ENCODE assay signal across 15 mouse cellular contexts in the genomic region with DNA sequence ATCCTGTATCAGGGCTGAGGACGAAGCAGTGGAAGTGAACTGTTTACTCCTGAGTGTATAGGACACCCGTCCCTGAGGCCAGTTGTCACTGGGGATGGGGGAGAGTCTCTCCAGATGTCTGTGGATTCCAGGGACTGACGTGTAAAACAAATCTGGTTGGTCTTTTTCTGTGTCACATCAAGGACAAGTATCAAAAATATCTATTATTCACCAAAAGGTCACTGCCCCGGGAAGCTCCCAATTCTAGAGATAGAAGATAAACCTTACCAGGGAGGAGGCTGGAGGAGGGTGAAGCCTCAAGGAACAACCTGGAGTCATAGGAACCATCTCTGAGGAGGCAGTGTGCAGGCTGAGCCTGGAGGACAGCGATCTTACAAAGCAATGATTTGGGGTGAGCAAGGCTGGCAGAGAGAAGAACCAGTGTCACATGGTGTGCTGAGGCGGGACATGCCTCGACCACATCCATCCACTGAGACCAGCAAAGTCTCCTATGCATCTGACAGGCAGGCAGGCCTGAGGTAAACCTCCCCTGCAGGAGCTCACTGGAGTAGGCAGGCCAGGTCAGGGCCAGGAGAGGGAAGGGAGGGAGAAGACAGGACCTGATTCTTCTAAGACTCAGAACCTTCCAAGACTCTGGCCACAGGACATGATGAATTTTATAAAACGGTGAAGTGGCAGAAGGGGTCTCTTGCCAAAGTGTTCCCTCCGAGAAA. TPM values are rescaled to one million over a fixed set of nuclear protein-coding genes. Genes with fewer than 3 reads are reported as not detected.
DNase-seq lines count a peak whose midpoint lies in the region; ATAC-seq and TF ChIP-seq lines count a peak whose summit lies in the region.
"Had no signal": no experiment of that assay in that cellular context is flagged by ENCODE, and none has a peak within 500 bp of the region (broad histone marks: within the 10 kb centered on the region; RNA-seq: fewer than 3 reads in every experiment).

No protein-coding gene starts in this region.

- H3K4me3 ChIP-seq in intestine, embryonic 14.5 days (ENCODE audit: low read depth, low read length) = no peak overlapping the region
- H3K4me3 ChIP-seq in intestine, postnatal 0 days (ENCODE audit: low read depth, low read length) = no peak overlapping the region
- H3K4me3 ChIP-seq in forebrain, embryonic 16.5 days (replicated peaks; ENCODE audit: low read length) = no peak overlapping the region
- no peak overlapping the region for H3K4me3 ChIP-seq in hindbrain, embryonic 12.5 days
- no peak overlapping the region for H3K4me3 ChIP-seq in midbrain, embryonic 13.5 days (replicated peaks)
- H3K4me3 ChIP-seq: heart, adult 2 months; limb, embryonic 15.5 days had no signal

- no peaks in the 10 kb centered on the region for H3K36me3 ChIP-seq in intestine, embryonic 14.5 days (ENCODE audit: control insufficient read depth, insufficient read depth, low read length)
- no peaks in the 10 kb centered on the region for H3K36me3 ChIP-seq in intestine, postnatal 0 days (ENCODE audit: control insufficient read depth, insufficient read depth)
- H3K36me3 ChIP-seq in forebrain, embryonic 16.5 days (ENCODE audit: control insufficient read depth, insufficient read depth) = no peaks in the 10 kb centered on the region
- no peaks in the 10 kb centered on the region for H3K36me3 ChIP-seq in hindbrain, embryonic 12.5 days
- no peaks in the 10 kb centered on the region for H3K36me3 ChIP-seq in midbrain, embryonic 13.5 days
- H3K36me3 ChIP-seq: limb, embryonic 15.5 days had no signal

- H3K9ac ChIP-seq in intestine, embryonic 14.5 days (ENCODE audit: low read length) = no peak overlapping the region
- H3K9ac ChIP-seq in intestine, postnatal 0 days (ENCODE audit: low read depth, low read length) = no peak overlapping the region; the same call in 1 of the 2 replicates
- no peak overlapping the region for H3K9ac ChIP-seq in forebrain, embryonic 16.5 days (replicated peaks; ENCODE audit: low read depth, low read length)
- no peak overlapping the region for H3K9ac ChIP-seq in hindbrain, embryonic 12.5 days
- H3K9ac ChIP-seq in midbrain, embryonic 13.5 days (replicated peaks) = peak overlapping the region; percentile 41
- H3K9ac ChIP-seq: limb, embryonic 15.5 days had no signal

- no peak for TF ChIP-seq CTCF in intestine, postnatal 0 days (IDR thresholded peaks at IDR 0.05; ENCODE audit: low read depth)

- H3K27me3 ChIP-seq in intestine, embryonic 14.5 days (replicated peaks; ENCODE audit: control insufficient read depth, insufficient read depth, low read length) = no peaks in the 10 kb centered on the region
- no peaks in the 10 kb centered on the region for H3K27me3 ChIP-seq in intestine, postnatal 0 days (replicated peaks; ENCODE audit: control insufficient read depth, insufficient read depth, low read length)
- no peaks in the 10 kb centered on the region for H3K27me3 ChIP-seq in forebrain, embryonic 16.5 days (replicated peaks; ENCODE audit: control insufficient read depth, insufficient read depth, low read length)
- H3K27me3 ChIP-seq in hindbrain, embryonic 12.5 days = no peaks in the 10 kb centered on the region
- H3K27me3 ChIP-seq in midbrain, embryonic 13.5 days = no peaks in the 10 kb centered on the region
- H3K27me3 ChIP-seq: limb, embryonic 15.5 days had no signal

- no peaks in the 10 kb centered on the region for H3K9me3 ChIP-seq in intestine, embryonic 14.5 days (ENCODE audit: control insufficient read depth, low read length)
- no peaks in the 10 kb centered on the region for H3K9me3 ChIP-seq in intestine, postnatal 0 days (ENCODE audit: control insufficient read depth)
- H3K9me3 ChIP-seq in forebrain, embryonic 16.5 days (ENCODE audit: control insufficient read depth, low read length) = no peaks in the 10 kb centered on the region
- no peaks in the 10 kb centered on the region for H3K9me3 ChIP-seq in hindbrain, embryonic 12.5 days (replicated peaks)
- H3K9me3 ChIP-seq in midbrain, embryonic 13.5 days = no peaks in the 10 kb centered on the region
- H3K9me3 ChIP-seq: limb, embryonic 15.5 days had no signal

- 43% methylated on average over 9 of the region's 9 CpGs for WGBS in intestine, embryonic 14.5 days
- 58% methylated on average over 9 of the region's 9 CpGs for WGBS in intestine, postnatal 0 days
- 66% methylated on average over 9 of the region's 9 CpGs for WGBS in forebrain, embryonic 16.5 days
- 61% methylated on average over 9 of the region's 9 CpGs for whole genome bisulfite sequencing in hindbrain, embryonic 12.5 days
- WGBS in midbrain, embryonic 13.5 days = 64% methylated on average over 9 of the region's 9 CpGs

- DNase-seq in intestine, embryonic 14.5 days (ENCODE audit: low spot score) = no peak
- DNase-seq in cerebellum, postnatal 14 days = no peak
- no peak for DNase-seq in kidney, postnatal 10 days
- DNase-seq: cerebellum, adult 11 months; heart, adult 2 months; heart, postnatal 36 days; kidney, postnatal 14 days; layer of hippocampus, postnatal 36 days; thymus, adult 18-20 months had no signal

- peaks cover 21% of the 10 kb centered on the region for H3K4me1 ChIP-seq in intestine, embryonic 14.5 days (replicated peaks; ENCODE audit: control insufficient read depth, insufficient read depth, low read length)
- H3K4me1 ChIP-seq in intestine, postnatal 0 days (replicated peaks; ENCODE audit: control insufficient read depth, insufficient read depth, low read length) = no peaks in the 10 kb centered on the region; the same call in 1 of the 2 replicates
- peaks cover 10% of the 10 kb centered on the region for H3K4me1 ChIP-seq in forebrain, embryonic 16.5 days (replicated peaks; ENCODE audit: control insufficient read depth, insufficient read depth, low read length)
- peaks cover 26% of the 10 kb centered on the region for H3K4me1 ChIP-seq in hindbrain, embryonic 12.5 days
- H3K4me1 ChIP-seq in midbrain, embryonic 13.5 days (replicated peaks) = peaks cover 21% of the 10 kb centered on the region

- H3K4me2 ChIP-seq in intestine, embryonic 14.5 days (ENCODE audit: low read length) = no peak overlapping the region
- no peak overlapping the region for H3K4me2 ChIP-seq in intestine, postnatal 0 days (replicated peaks; ENCODE audit: low read depth)
- no peak overlapping the region for H3K4me2 ChIP-seq in forebrain, embryonic 16.5 days (ENCODE audit: low read length)
- H3K4me2 ChIP-seq in hindbrain, embryonic 12.5 days (replicated peaks) = no peak overlapping the region
- no peak overlapping the region for H3K4me2 ChIP-seq in midbrain, embryonic 13.5 days (replicated peaks)
- H3K4me2 ChIP-seq: limb, embryonic 15.5 days had no signal

- peak overlapping the region; percentile 5; the same call in 1 of the 2 replicates for H3K27ac ChIP-seq in intestine, embryonic 14.5 days (ENCODE audit: low read depth)
- no peak overlapping the region for H3K27ac ChIP-seq in intestine, postnatal 0 days (ENCODE audit: low read depth, low read length)
- H3K27ac ChIP-seq in forebrain, embryonic 16.5 days (ENCODE audit: low read length) = 0 out of 2 replicates have a peak overlapping the region, but pooled peaks have one; percentile 10
- H3K27ac ChIP-seq in hindbrain, embryonic 12.5 days = no peak overlapping the region
- H3K27ac ChIP-seq in midbrain, embryonic 13.5 days = peak overlapping the region; percentile 66
- H3K27ac ChIP-seq: heart, adult 2 months had no signal

- ATAC-seq in intestine, embryonic 14.5 days (replicated peaks; ENCODE audit: low FRiP score, low TSS enrichment, low read depth) = 0 out of 2 replicates have a peak, but pooled peaks have one; percentile 11
- ATAC-seq in intestine, postnatal 0 days = no peak
- no peak for ATAC-seq in forebrain, embryonic 16.5 days
- peak; percentile 59; the same call in 1 of the 2 replicates for ATAC-seq in hindbrain, embryonic 12.5 days (ENCODE audit: low FRiP score)
- ATAC-seq in midbrain, embryonic 13.5 days = peak; percentile 61

RNA-seq across cellular contexts. Expression of gene Poc1a, which starts 11.6 kb away (rescaled TPM):
- polyA plus RNA-seq in intestine, embryonic 14.5 days (2014; fragmentation: Nextera tagmentation; extraction: Ambion mirVana) = 29.1 and 29.6 TPM in 2 replicates
- 11.5 and 12.3 TPM in 2 replicates for polyA plus RNA-seq in intestine, postnatal 0 days (2015; fragmentation: Nextera tagmentation; extraction: Ambion mirVana)
- 10.5 and 11.6 TPM in 2 replicates for polyA plus RNA-seq in forebrain, embryonic 16.5 days (2015; fragmentation: Nextera tagmentation; extraction: Ambion mirVana)
- polyA plus RNA-seq in hindbrain, embryonic 12.5 days (2016; fragmentation: Nextera tagmentation; extraction: Ambion mirVana) = 15.4 and 16.4 TPM in 2 replicates
- 10.6 and 13.5 TPM in 2 replicates for polyA plus RNA-seq in midbrain, embryonic 13.5 days (2015; fragmentation: Nextera tagmentation; extraction: Ambion mirVana)

RNA-seq across cellular contexts. Expression of gene Alas1, which starts 20.8 kb away (rescaled TPM):
- 102 and 109 TPM in 2 replicates for polyA plus RNA-seq in intestine, embryonic 14.5 days (2014; fragmentation: Nextera tagmentation; extraction: Ambion mirVana)
- polyA plus RNA-seq in intestine, postnatal 0 days (2015; fragmentation: Nextera tagmentation; extraction: Ambion mirVana) = 81.2 and 82.9 TPM in 2 replicates
- polyA plus RNA-seq in forebrain, embryonic 16.5 days (2015; fragmentation: Nextera tagmentation; extraction: Ambion mirVana) = 101 and 109 TPM in 2 replicates
- polyA plus RNA-seq in hindbrain, embryonic 12.5 days (2016; fragmentation: Nextera tagmentation; extraction: Ambion mirVana) = 79.2 and 92.1 TPM in 2 replicates
- 91.5 and 93.6 TPM in 2 replicates for polyA plus RNA-seq in midbrain, embryonic 13.5 days (2015; fragmentation: Nextera tagmentation; extraction: Ambion mirVana)

RNA-seq across cellular contexts. Expression of gene Tlr9, which starts 46.8 kb away (rescaled TPM):
- polyA plus RNA-seq in intestine, embryonic 14.5 days (2014; fragmentation: Nextera tagmentation; extraction: Ambion mirVana) = 0.08 TPM in 1 of 2 replicates, not detected in the other
- polyA plus RNA-seq in intestine, postnatal 0 days (2015; fragmentation: Nextera tagmentation; extraction: Ambion mirVana) = 0.08 and 0.09 TPM in 2 replicates
- not detected in 2 replicates for polyA plus RNA-seq in forebrain, embryonic 16.5 days (2015; fragmentation: Nextera tagmentation; extraction: Ambion mirVana)
- 0.05 and 0.07 TPM in 2 replicates for polyA plus RNA-seq in hindbrain, embryonic 12.5 days (2016; fragmentation: Nextera tagmentation; extraction: Ambion mirVana)
- polyA plus RNA-seq in midbrain, embryonic 13.5 days (2015; fragmentation: Nextera tagmentation; extraction: Ambion mirVana) = not detected in 2 replicates
- polyA plus RNA-seq: lung, embryonic 16.5 days had no signal

Comparison
In these comparisons a context has a peak if more than half of its experiments do, and no peak if none do; other contexts are left out.
1. ATAC-seq: peak in intestine, embryonic 14.5 days (single experiment), hindbrain, embryonic 12.5 days (single experiment) and midbrain, embryonic 13.5 days (single experiment); none in intestine, postnatal 0 days (single experiment) and forebrain, embryonic 16.5 days (single experiment).
2. H3K27ac ChIP-seq: peak in intestine, embryonic 14.5 days (single experiment), forebrain, embryonic 16.5 days (single experiment) and midbrain, embryonic 13.5 days (single experiment); none in intestine, postnatal 0 days (single experiment) and hindbrain, embryonic 12.5 days (single experiment).